Mouse (Mus musculus): ENCODE data around the gene Nsd2. TPM values are rescaled to one million over a fixed set of nuclear protein-coding genes. Genes with fewer than 3 reads are reported as not detected.

The Nsd2 gene
- polyA plus RNA-seq, 1 experiment from 2014 or later: 78.7 TPM

DNA sequence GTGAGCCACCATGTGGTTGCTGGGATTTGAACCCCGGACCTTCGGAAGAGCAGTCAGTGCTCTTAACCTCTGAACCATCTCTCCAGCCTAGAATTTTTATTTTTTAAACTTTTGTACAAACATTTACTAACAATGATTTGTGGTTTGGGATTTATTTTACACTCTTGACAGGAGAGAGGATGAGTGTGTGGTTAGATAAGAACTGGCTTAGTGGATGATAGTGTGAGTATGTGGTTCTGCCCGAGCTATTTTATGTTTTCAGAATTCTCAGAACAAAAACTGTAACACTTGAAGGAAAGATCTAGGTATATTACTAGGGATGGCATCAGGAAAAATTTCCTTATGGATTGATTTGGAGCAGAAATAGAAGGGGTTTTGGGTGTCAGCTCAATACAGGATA lies 9.4 kb downstream of the Nsd2 start:
- ATAC-seq (ENCODE audit: insufficient number of reproducible peaks, low FRiP score, low TSS enrichment, low read depth): no peak

GRCm38 (mm10) chr5:33830832-33831231 lies 10.3 kb downstream of the Nsd2 start:
- no peak for DNase-seq (ENCODE audit: low spot score)
- Histone ChIP-seq H3K27me3 (ENCODE audit: control insufficient read depth, insufficient read depth, low read length) (no peaks in the 10 kb centered on the region), H3K9ac (ENCODE audit: low read length) (no peak overlapping the region), H3K4me2 (ENCODE audit: low read depth, severe bottlenecking) (no peak overlapping the region), H3K4me3 (ENCODE audit: low read depth, low read length) (no peak overlapping the region), H3K9me3 (ENCODE audit: control insufficient read depth, low read length) (no peaks in the 10 kb centered on the region), H3K4me1 (ENCODE audit: control insufficient read depth, insufficient read depth, low read length) (no peaks in the 10 kb centered on the region), H3K27ac (replicated peaks; ENCODE audit: low read depth, low read length) (no peak overlapping the region), H3K36me3 (ENCODE audit: control insufficient read depth, insufficient read depth, low read length) (peaks cover 5% of the 10 kb centered on the region; the same call in 1 of the 2 replicates)
- ATAC-seq (ENCODE audit: insufficient number of reproducible peaks, low FRiP score, low TSS enrichment, low read depth): no peak
- WGBS: 74% methylated on average over 1 of the region's 1 CpGs

More for the DNA sequence above, 9.4 kb downstream of the Nsd2 start:
- H3K4me1 ChIP-seq (ENCODE audit: control insufficient read depth, insufficient read depth, low read length): no peaks in the 10 kb centered on the region
- H3K36me3 ChIP-seq (ENCODE audit: control insufficient read depth, insufficient read depth, low read length): peaks cover 5% of the 10 kb centered on the region; the same call in 1 of the 2 replicates
- no peak overlapping the region for H3K27ac ChIP-seq (replicated peaks; ENCODE audit: low read depth, low read length)
- H3K27me3 ChIP-seq (ENCODE audit: control insufficient read depth, insufficient read depth, low read length): no peaks in the 10 kb centered on the region
- 95% methylated on average over 3 of the region's 3 CpGs for WGBS
- H3K9ac ChIP-seq (ENCODE audit: low read length): no peak overlapping the region
- no peak overlapping the region for H3K4me2 ChIP-seq (ENCODE audit: low read depth, severe bottlenecking)
- no peaks in the 10 kb centered on the region for H3K9me3 ChIP-seq (ENCODE audit: control insufficient read depth, low read length)
- no peak overlapping the region for H3K4me3 ChIP-seq (ENCODE audit: low read depth, low read length)
- no peak for DNase-seq (ENCODE audit: low spot score)

- no peaks in the 10 kb centered on the region for H3K4me1 ChIP-seq (ENCODE audit: control insufficient read depth, insufficient read depth, low read length)
- H3K27me3 ChIP-seq (ENCODE audit: control insufficient read depth, insufficient read depth, low read length): no peaks in the 10 kb centered on the region
- no peak overlapping the region for H3K4me3 ChIP-seq (ENCODE audit: low read depth, low read length)
- DNase-seq (ENCODE audit: low spot score): no peak
- H3K4me2 ChIP-seq (ENCODE audit: low read depth, severe bottlenecking): no peak overlapping the region
- H3K9me3 ChIP-seq (ENCODE audit: control insufficient read depth, low read length): no peaks in the 10 kb centered on the region
- ATAC-seq (ENCODE audit: insufficient number of reproducible peaks, low FRiP score, low TSS enrichment, low read depth): no peak
- no peak overlapping the region for H3K27ac ChIP-seq (replicated peaks; ENCODE audit: low read depth, low read length)
- WGBS: 90% methylated on average over 1 of the region's 1 CpGs
- no peak overlapping the region for H3K9ac ChIP-seq (ENCODE audit: low read length)
- peaks cover 4% of the 10 kb centered on the region; the same call in 1 of the 2 replicates for H3K36me3 ChIP-seq (ENCODE audit: control insufficient read depth, insufficient read depth, low read length)
These were observed 20.8 kb downstream of the Nsd2 start for GRCm38 (mm10) chr5:33841331-33841730.

DNA sequence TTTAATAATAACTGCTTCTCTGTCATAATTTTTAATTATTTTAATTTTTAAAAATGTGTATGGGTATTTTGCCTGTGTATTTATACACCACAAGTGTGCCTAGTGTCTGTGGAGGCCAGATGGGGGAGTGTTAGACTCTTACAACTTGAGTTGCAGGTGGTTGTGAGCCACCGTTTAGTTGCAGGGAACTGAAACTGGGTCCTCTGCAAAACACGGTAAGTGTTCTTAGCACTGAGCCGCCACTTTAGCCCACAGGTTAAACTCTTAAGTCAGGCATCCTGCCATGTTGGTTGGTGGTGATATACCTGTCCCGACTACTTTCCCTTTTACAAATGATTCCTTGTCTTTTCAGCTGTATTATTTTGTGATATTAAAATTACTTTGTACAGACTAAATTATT lies 22.0 kb downstream of the Nsd2 start:
- 89% methylated on average over 4 of the region's 4 CpGs for WGBS
- Histone ChIP-seq H3K9ac (ENCODE audit: low read length) (no peak overlapping the region), H3K27me3 (ENCODE audit: control insufficient read depth, insufficient read depth, low read length) (no peaks in the 10 kb centered on the region), H3K4me2 (ENCODE audit: low read depth, severe bottlenecking) (no peak overlapping the region), H3K4me1 (ENCODE audit: control insufficient read depth, insufficient read depth, low read length) (no peaks in the 10 kb centered on the region), H3K36me3 (ENCODE audit: control insufficient read depth, insufficient read depth, low read length) (peaks cover 8% of the 10 kb centered on the region; the same call in 1 of the 2 replicates), H3K9me3 (ENCODE audit: control insufficient read depth, low read length) (no peaks in the 10 kb centered on the region), H3K4me3 (ENCODE audit: low read depth, low read length) (no peak overlapping the region), H3K27ac (replicated peaks; ENCODE audit: low read depth, low read length) (no peak overlapping the region)
- ATAC-seq (ENCODE audit: insufficient number of reproducible peaks, low FRiP score, low TSS enrichment, low read depth): no peak
- no peak for DNase-seq (ENCODE audit: low spot score)

- no peak overlapping the region for H3K9ac ChIP-seq (ENCODE audit: low read length)
- H3K4me1 ChIP-seq (ENCODE audit: control insufficient read depth, insufficient read depth, low read length): no peaks in the 10 kb centered on the region
- H3K4me3 ChIP-seq (ENCODE audit: low read depth, low read length): no peak overlapping the region
- no peak for ATAC-seq (ENCODE audit: insufficient number of reproducible peaks, low FRiP score, low TSS enrichment, low read depth)
- H3K36me3 ChIP-seq (ENCODE audit: control insufficient read depth, insufficient read depth, low read length): peaks cover 14% of the 10 kb centered on the region
- H3K9me3 ChIP-seq (ENCODE audit: control insufficient read depth, low read length): no peaks in the 10 kb centered on the region
- H3K27ac ChIP-seq (replicated peaks; ENCODE audit: low read depth, low read length): no peak overlapping the region
- no peaks in the 10 kb centered on the region for H3K27me3 ChIP-seq (ENCODE audit: control insufficient read depth, insufficient read depth, low read length)
- DNase-seq (ENCODE audit: low spot score): no peak
- no peak overlapping the region for H3K4me2 ChIP-seq (ENCODE audit: low read depth, severe bottlenecking)
- WGBS: 93% methylated on average over 4 of the region's 4 CpGs
These were observed 30.9 kb downstream of the Nsd2 start for GRCm38 (mm10) chr5:33851466-33851865.

- no peak overlapping the region for H3K9ac ChIP-seq (ENCODE audit: low read length)
- no peak overlapping the region for H3K27ac ChIP-seq (replicated peaks; ENCODE audit: low read depth, low read length)
- peaks cover 15% of the 10 kb centered on the region for H3K36me3 ChIP-seq (ENCODE audit: control insufficient read depth, insufficient read depth, low read length)
- no peaks in the 10 kb centered on the region for H3K9me3 ChIP-seq (ENCODE audit: control insufficient read depth, low read length)
- H3K27me3 ChIP-seq (ENCODE audit: control insufficient read depth, insufficient read depth, low read length): no peaks in the 10 kb centered on the region
- 88% methylated on average over 1 of the region's 1 CpGs for WGBS
- no peak overlapping the region for H3K4me2 ChIP-seq (ENCODE audit: low read depth, severe bottlenecking)
- DNase-seq (ENCODE audit: low spot score): no peak
- ATAC-seq (ENCODE audit: insufficient number of reproducible peaks, low FRiP score, low TSS enrichment, low read depth): no peak
- no peak overlapping the region for H3K4me3 ChIP-seq (ENCODE audit: low read depth, low read length)
- H3K4me1 ChIP-seq (ENCODE audit: control insufficient read depth, insufficient read depth, low read length): no peaks in the 10 kb centered on the region
These were observed 32.6 kb downstream of the Nsd2 start for GRCm38 (mm10) chr5:33853086-33853485.

DNA sequence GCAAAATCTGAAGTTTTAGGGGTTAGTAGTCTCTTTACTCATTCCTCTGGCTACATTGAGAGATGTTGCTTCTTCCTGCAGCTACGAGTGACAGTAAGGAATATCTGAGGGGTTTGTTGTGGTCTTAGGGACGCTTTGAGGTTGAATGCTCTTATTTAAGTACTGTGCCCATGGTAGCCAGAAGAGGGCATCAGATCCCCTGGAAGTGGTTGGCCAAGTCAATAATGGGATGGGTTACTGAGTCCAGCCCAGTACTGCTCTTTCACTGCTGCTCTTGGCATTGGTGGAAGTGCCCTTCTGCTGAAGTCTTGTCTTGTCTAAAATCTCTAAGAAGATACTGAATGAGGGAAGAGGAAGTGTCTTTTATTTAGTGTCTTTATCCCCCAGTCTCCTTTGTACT lies 33.5 kb downstream of the Nsd2 start:
- Histone ChIP-seq H3K9me3 (ENCODE audit: control insufficient read depth, low read length) (no peaks in the 10 kb centered on the region), H3K9ac (ENCODE audit: low read length) (no peak overlapping the region), H3K27ac (replicated peaks; ENCODE audit: low read depth, low read length) (no peak overlapping the region), H3K27me3 (ENCODE audit: control insufficient read depth, insufficient read depth, low read length) (no peaks in the 10 kb centered on the region), H3K4me3 (ENCODE audit: low read depth, low read length) (no peak overlapping the region), H3K4me1 (ENCODE audit: control insufficient read depth, insufficient read depth, low read length) (no peaks in the 10 kb centered on the region), H3K4me2 (ENCODE audit: low read depth, severe bottlenecking) (no peak overlapping the region), H3K36me3 (ENCODE audit: control insufficient read depth, insufficient read depth, low read length) (peaks cover 20% of the 10 kb centered on the region)
- ATAC-seq (ENCODE audit: insufficient number of reproducible peaks, low FRiP score, low TSS enrichment, low read depth): no peak
- 85% methylated on average over 2 of the region's 2 CpGs for WGBS
- DNase-seq (ENCODE audit: low spot score): no peak

- Histone ChIP-seq H3K4me1 (ENCODE audit: control insufficient read depth, insufficient read depth, low read length) (no peaks in the 10 kb centered on the region), H3K9me3 (ENCODE audit: control insufficient read depth, low read length) (peaks cover 2% of the 10 kb centered on the region; the same call in 1 of the 2 replicates), H3K4me3 (ENCODE audit: low read depth, low read length) (no peak overlapping the region), H3K27ac (replicated peaks; ENCODE audit: low read depth, low read length) (no peak overlapping the region), H3K27me3 (ENCODE audit: control insufficient read depth, insufficient read depth, low read length) (no peaks in the 10 kb centered on the region), H3K36me3 (ENCODE audit: control insufficient read depth, insufficient read depth, low read length) (peaks cover 35% of the 10 kb centered on the region), H3K9ac (ENCODE audit: low read length) (no peak overlapping the region), H3K4me2 (ENCODE audit: low read depth, severe bottlenecking) (no peak overlapping the region)
- DNase-seq (ENCODE audit: low spot score) (no peak), ATAC-seq (ENCODE audit: insufficient number of reproducible peaks, low FRiP score, low TSS enrichment, low read depth) (no peak)
These were observed 37.2 kb downstream of the Nsd2 start for GRCm38 (mm10) chr5:33857693-33858092.

DNA sequence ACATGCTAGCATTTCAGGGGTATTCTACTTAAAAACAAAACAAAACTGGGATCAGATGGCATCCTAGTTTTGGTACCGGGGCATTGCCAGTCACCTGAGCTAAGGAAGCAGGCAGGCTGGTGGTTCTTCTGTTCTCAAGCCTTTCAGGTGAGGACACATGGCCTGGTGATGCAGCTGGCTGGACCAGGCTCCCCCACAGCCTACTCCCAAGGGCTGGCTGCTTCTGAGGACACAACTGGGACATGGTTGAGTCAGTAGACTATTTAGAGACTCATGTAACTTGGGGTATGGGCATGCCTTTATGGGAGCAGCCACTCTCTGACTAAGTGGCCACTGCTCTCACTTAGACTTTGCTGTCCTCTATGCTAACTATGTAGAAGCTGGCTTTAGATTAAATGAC lies 54.9 kb downstream of the Nsd2 start:
- Histone ChIP-seq H3K36me3 (ENCODE audit: control insufficient read depth, insufficient read depth, low read length) (peaks cover 9% of the 10 kb centered on the region), H3K4me2 (ENCODE audit: low read depth, severe bottlenecking) (no peak overlapping the region), H3K9ac (ENCODE audit: low read length) (no peak overlapping the region), H3K4me3 (ENCODE audit: low read depth, low read length) (no peak overlapping the region), H3K9me3 (ENCODE audit: control insufficient read depth, low read length) (no peaks in the 10 kb centered on the region), H3K4me1 (ENCODE audit: control insufficient read depth, insufficient read depth, low read length) (no peaks in the 10 kb centered on the region), H3K27ac (replicated peaks; ENCODE audit: low read depth, low read length) (no peak overlapping the region), H3K27me3 (ENCODE audit: control insufficient read depth, insufficient read depth, low read length) (no peaks in the 10 kb centered on the region)
- DNase-seq (ENCODE audit: low spot score) (no peak), ATAC-seq (ENCODE audit: insufficient number of reproducible peaks, low FRiP score, low TSS enrichment, low read depth) (no peak)
- WGBS: 94% methylated on average over 1 of the region's 1 CpGs

All from limb, embryonic 11.5 days (tissue).